Mouse (Mus musculus) cerebellum, adult 2 months (tissue): Measurements from ENCODE around the gene B3gnt8.

Experiments used
- CTCF ChIP-seq: fragments of 200-500 bp; IDR thresholded peaks from 2 replicates; pipeline ENCODE4 v1.5.1; 2011; ENCODE audit warnings: low read depth, mild to moderate bottlenecking, control low read depth, low read length, moderate library complexity, borderline replicate concordance; ENCODE audit not compliant: insufficient read depth
- POLR2A ChIP-seq: fragments of 200-500 bp; IDR thresholded peaks from 2 replicates; pipeline ENCODE4 v1.6.1; 2011; ENCODE audit warnings: low read length, control low read depth, borderline replicate concordance; ENCODE audit not compliant: insufficient read depth

DNA sequence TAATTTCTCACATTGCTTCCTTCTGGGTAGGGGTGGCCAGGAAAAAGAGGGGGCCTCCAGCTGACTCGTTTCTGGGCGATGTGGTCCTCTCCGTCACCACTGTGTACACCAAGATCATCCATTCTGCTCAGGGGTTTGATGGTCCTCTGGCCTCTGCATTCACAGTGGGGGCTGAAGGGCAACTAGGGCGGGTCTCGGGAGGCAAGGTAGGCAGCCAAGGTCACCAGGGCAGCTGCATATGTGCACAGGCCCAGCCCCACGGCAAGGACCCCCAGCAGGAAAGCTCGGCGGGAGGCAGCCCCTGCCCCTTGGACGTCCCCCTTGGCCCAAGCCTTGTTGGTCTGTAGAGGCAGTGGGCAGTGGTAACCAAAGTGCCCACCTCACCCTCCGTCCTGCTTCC is 42.7 kb downstream of the B3gnt8 start:
- no peak for TF ChIP-seq CTCF
- TF ChIP-seq POLR2A, result no peak
